Mouse (Mus musculus) kidney, embryonic 14.5 days (tissue): ENCODE measurements around the gene Arhgap15. TPM values are rescaled to one million over a fixed set of nuclear protein-coding genes. Genes with fewer than 3 reads are reported as not detected.

Experiments used
- ATAC-seq: fragments of 200-750 bp; cut with Nextera tagmentation; 2 replicates; pipeline ENCODE4 v1.8.0; 2017; ENCODE audit warnings: moderate number of reproducible peaks, mild to moderate bottlenecking, moderate TSS enrichment, moderate library complexity; ENCODE audit not compliant: low FRiP score, low TSS enrichment
- H3K27ac ChIP-seq: fragments of 300-500 bp; sonication (generic); 2 replicates; pipeline ENCODE4 v1.5.1; 2014; ENCODE audit warnings: low read depth, mild to moderate bottlenecking, low read length, moderate library complexity, mixed read lengths
- H3K27me3 ChIP-seq: fragments of 300-500 bp; sonication (generic); 2 replicates; pipeline ENCODE4 v1.6.1; 2014; ENCODE audit warnings: mild to moderate bottlenecking, low read length; ENCODE audit not compliant: control insufficient read depth, insufficient read depth
- H3K36me3 ChIP-seq: fragments of 300-500 bp; sonication (generic); 2 replicates; pipeline ENCODE4 v1.6.1; 2014; ENCODE audit warnings: low read length, mixed read lengths; ENCODE audit not compliant: control insufficient read depth, insufficient read depth
- H3K4me1 ChIP-seq: fragments of 300-500 bp; sonication (generic); 2 replicates; pipeline ENCODE4 v1.6.1; 2014; ENCODE audit warnings: low read length, mixed read lengths; ENCODE audit not compliant: control insufficient read depth, insufficient read depth
- H3K4me2 ChIP-seq: fragments of 300-500 bp; sonication (generic); replicated peaks from 2 replicates; pipeline ENCODE4 v1.6.1; 2014; ENCODE audit warnings: low read depth, mild to moderate bottlenecking, low read length
- H3K4me3 ChIP-seq: fragments of 300-500 bp; sonication (generic); 2 replicates; pipeline ENCODE4 v1.5.1; 2014; ENCODE audit warnings: mild to moderate bottlenecking, low read length
- H3K9ac ChIP-seq: fragments of 300-500 bp; sonication (generic); 2 replicates; pipeline ENCODE4 v1.6.1; 2014; ENCODE audit warnings: low read depth, mild to moderate bottlenecking, low read length, moderate library complexity
- H3K9me3 ChIP-seq: fragments of 300-500 bp; sonication (generic); 2 replicates; pipeline ENCODE4 v1.6.1; 2016; ENCODE audit warnings: low read length; ENCODE audit not compliant: control insufficient read depth
- WGBS: fragments of 180-500 bp; shearing (Covaris S2); extraction: QIAGEN DNeasy Blood & Tissue Kit; methylation state at CpG from one replicate; pipeline ENCODE4 v1.1.7; 2014; 5-methylcytosine and 5-hydroxymethylcytosine counted together
- polyA plus RNA-seq: library from polyadenylated mRNA; unstranded; fragments of >200 nt; fragmentation: Nextera tagmentation; extraction: Ambion mirVana; gene quantifications from 2 replicates; pipeline ENCODE4 v1.2.1, GENCODE M21; 2014

Gene Arhgap15
- polyA plus RNA-seq, 1 experiment from 2014 or later: 1.0 TPM

DNA sequence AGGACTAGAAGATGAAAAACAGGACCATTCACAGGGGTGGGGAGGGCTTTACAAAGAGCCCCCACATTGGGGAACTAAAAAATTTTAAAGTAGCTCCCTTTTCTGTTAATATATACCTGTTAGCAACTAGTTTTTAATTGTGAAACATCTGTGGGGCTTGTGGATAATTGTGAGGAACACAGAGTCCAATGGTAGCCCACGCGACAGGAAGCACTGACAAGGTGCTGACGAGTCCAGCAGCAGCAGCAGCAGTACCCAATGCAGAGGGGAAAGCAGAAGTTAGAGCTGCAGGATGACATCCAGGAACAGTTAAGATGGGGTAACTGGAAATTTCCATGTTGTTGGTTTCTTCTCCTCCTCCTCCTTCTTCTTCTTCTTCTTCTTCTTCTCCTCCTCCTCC is 585.4 kb downstream of the Arhgap15 start:
- Histone ChIP-seq H3K27ac (peak overlapping the region; percentile 37; the same call in 1 of the 2 replicates), H3K4me3 (no peak overlapping the region), H3K9me3 (no peaks in the 10 kb centered on the region), H3K4me1 (peaks cover 2% of the 10 kb centered on the region; the same call in 1 of the 2 replicates), H3K9ac (no peak overlapping the region), H3K27me3 (no peaks in the 10 kb centered on the region), H3K4me2 (no peak overlapping the region), H3K36me3 (no peaks in the 10 kb centered on the region)
- no peak for ATAC-seq
- WGBS: 72% methylated on average over 3 of the region's 3 CpGs

DNA sequence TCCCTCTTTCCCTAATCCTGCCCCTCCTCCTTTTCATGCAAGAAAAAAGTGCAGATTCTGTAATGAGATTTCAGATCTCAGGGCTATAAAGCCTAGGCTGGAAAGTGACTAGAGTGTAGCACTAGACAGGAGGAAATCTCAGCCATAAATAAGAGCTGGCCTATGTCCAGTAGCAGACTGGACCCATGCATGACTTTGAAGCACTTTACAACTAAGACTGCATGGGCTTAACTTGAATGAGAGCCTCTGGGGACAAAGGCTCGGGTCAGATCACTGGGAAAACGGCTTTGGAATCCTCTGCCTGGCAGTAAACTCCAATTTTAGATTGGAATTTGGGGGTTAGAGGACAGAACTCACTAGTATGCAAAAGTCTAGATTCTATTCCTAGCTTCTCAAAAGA is 585.9 kb downstream of the Arhgap15 start:
- H3K4me3 ChIP-seq: no peak overlapping the region
- H3K4me1 ChIP-seq: peaks cover 2% of the 10 kb centered on the region; the same call in 1 of the 2 replicates
- no peak overlapping the region for H3K4me2 ChIP-seq
- 35% methylated on average over 2 of the region's 2 CpGs for WGBS
- ATAC-seq: peak; percentile 85
- no peak overlapping the region for H3K27ac ChIP-seq
- no peaks in the 10 kb centered on the region for H3K9me3 ChIP-seq
- H3K27me3 ChIP-seq: no peaks in the 10 kb centered on the region
- no peak overlapping the region for H3K9ac ChIP-seq
- no peaks in the 10 kb centered on the region for H3K36me3 ChIP-seq

DNA sequence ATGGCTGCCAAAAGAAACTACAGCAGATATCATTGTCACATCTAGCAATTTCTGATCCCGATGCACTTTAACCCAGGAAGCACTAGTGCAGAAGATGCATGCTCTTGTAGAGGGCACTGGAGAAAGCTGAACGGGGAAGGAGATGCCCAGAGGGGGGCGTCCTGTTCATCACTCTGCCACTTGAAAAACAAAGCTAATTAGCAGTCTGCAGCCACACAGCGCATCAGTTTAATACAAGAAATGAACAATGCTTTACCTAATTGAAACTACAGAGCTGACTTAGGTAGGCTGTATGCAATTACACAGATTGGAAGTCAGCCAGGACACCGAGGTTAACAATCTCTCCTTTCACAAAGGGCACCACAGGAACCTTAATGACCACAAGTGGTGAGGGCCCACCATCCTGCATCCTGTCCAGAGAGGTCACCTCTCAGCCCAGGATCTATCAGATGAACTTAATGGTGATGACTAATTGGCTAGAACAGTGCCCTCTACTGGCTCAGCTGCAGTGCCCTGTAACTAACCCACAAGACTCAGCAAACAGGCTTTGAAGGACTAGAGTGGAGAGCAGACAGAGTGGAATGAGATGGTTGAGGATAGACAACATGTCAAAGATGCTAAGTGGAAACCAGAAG is 588.2 kb downstream of the Arhgap15 start:
- Histone ChIP-seq H3K4me3 (no peak overlapping the region), H3K27ac (no peak overlapping the region; the same call in 1 of the 2 replicates), H3K9ac (no peak overlapping the region), H3K36me3 (no peaks in the 10 kb centered on the region), H3K9me3 (no peaks in the 10 kb centered on the region), H3K4me2 (no peak overlapping the region), H3K27me3 (no peaks in the 10 kb centered on the region), H3K4me1 (peaks cover 2% of the 10 kb centered on the region; the same call in 1 of the 2 replicates)
- WGBS: 82% methylated on average over 5 of the region's 5 CpGs
- ATAC-seq: no peak

DNA sequence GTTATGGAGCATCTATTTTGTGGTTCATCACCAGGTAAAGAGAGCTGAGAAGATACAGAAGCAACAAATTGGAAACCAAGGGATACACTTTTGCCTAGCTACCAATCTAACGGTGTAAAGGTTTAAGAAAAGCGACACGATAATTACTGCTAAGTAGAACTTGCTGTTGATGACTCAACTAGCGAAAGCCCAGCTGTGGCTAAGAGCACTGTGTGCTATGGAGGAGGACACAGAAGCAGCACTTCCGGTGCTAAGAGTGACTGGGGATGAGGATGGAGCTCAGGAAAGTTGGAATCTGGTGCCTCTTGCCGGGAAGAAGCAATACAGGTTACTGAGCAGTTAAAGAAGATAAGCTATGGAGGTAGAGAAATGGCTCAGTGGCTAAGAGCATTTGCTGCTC is 589.8 kb downstream of the Arhgap15 start:
- H3K9me3 ChIP-seq: no peaks in the 10 kb centered on the region
- H3K36me3 ChIP-seq: no peaks in the 10 kb centered on the region
- H3K4me3 ChIP-seq: no peak overlapping the region
- no peak overlapping the region for H3K9ac ChIP-seq
- H3K4me2 ChIP-seq: no peak overlapping the region
- 91% methylated on average over 6 of the region's 6 CpGs for WGBS
- peaks cover 2% of the 10 kb centered on the region; the same call in 1 of the 2 replicates for H3K4me1 ChIP-seq
- H3K27me3 ChIP-seq: no peaks in the 10 kb centered on the region
- ATAC-seq: no peak
- no peak overlapping the region for H3K27ac ChIP-seq

DNA sequence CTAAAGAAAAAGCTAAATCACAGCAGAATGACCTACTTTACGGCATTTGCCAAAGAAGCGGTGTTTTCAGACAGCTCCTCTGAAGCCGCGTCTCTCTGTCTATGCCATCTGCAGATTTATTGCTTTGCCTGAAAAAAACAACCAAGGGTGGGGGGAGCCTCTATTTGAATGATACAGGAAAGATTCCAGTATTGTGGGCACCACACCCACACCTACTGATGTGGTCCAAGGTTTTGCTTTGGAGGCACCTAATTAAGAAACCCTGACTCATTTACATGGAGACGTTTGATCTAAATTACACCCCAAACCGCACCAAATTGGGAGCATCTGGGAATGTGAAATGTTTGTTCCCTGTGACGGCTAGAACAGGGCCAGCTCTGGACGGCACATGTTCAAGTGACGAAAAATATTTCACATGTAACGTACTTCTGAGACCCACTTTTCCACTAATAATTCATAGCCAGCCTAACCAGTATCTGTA is 592.5 kb downstream of the Arhgap15 start:
- no peaks in the 10 kb centered on the region for H3K36me3 ChIP-seq
- no peaks in the 10 kb centered on the region for H3K27me3 ChIP-seq
- ATAC-seq: no peak
- H3K9me3 ChIP-seq: no peaks in the 10 kb centered on the region
- H3K27ac ChIP-seq: no peak overlapping the region
- H3K4me1 ChIP-seq: no peaks in the 10 kb centered on the region
- H3K4me2 ChIP-seq: no peak overlapping the region
- 31% methylated on average over 10 of the region's 10 CpGs for WGBS
- no peak overlapping the region for H3K9ac ChIP-seq
- H3K4me3 ChIP-seq: no peak overlapping the region

DNA sequence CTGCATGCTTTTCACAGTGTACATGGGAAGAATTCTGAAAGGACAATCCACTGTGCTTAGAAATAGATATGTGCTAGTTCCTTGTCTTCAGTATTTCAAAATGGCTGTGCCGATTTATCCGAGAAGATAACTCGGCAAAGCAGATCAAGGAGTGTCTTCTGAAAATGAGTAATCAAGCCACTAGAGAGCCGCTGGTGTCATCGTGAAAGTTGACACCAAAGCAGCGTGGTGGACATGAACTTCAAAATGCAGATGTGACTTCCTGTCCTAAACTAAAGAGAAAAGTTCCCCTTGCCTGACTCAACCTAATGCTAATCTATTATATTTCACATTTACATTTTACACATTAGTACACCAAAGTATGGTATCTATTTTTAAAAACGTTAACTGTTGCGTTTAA is 596.2 kb downstream of the Arhgap15 start:
- no peak overlapping the region for H3K9ac ChIP-seq
- WGBS: 93% methylated on average over 8 of the region's 8 CpGs

DNA sequence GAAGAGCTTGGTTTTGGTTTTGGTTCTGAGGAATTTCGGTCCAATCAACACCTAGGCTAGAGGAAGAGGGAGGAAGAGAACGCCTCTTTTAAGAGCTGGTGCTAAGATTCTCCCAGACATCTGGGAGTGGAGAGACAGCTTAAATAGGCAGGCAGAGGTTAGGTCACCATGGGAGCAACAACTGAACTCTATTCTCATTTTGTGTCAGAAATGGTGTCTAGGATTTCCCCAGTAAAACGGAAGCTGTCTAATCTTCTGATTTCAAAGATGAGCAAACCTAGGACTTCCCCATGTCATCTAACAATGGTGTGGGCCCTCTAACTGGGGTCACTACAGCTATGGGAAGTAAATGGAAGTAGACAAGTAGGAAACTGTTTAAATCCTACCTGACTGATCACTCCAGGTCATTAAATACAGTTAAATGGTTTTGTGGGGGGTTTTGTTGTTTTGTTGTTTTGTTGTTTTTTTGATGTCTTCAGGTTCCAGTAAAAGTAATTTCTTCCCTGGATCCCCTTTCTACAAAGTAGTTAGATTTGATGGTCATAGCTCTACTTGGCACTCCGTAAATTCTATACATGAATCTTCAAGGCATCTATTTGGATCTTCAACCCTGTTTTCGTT is 596.8 kb downstream of the Arhgap15 start:
- Histone ChIP-seq H3K36me3 (no peaks in the 10 kb centered on the region), H3K9ac (no peak overlapping the region), H3K4me3 (no peak overlapping the region), H3K27me3 (no peaks in the 10 kb centered on the region), H3K4me2 (no peak overlapping the region), H3K27ac (no peak overlapping the region), H3K4me1 (no peaks in the 10 kb centered on the region), H3K9me3 (no peaks in the 10 kb centered on the region)
- ATAC-seq: no peak
- WGBS: 88% methylated on average over 5 of the region's 5 CpGs

More for the DNA sequence above, 596.2 kb downstream of the Arhgap15 start:
- H3K9me3 ChIP-seq: no peaks in the 10 kb centered on the region
- no peaks in the 10 kb centered on the region for H3K36me3 ChIP-seq
- H3K4me3 ChIP-seq: no peak overlapping the region
- H3K4me1 ChIP-seq: no peaks in the 10 kb centered on the region
- no peak overlapping the region for H3K27ac ChIP-seq
- H3K4me2 ChIP-seq: no peak overlapping the region
- no peak for ATAC-seq
- H3K27me3 ChIP-seq: no peaks in the 10 kb centered on the region

DNA sequence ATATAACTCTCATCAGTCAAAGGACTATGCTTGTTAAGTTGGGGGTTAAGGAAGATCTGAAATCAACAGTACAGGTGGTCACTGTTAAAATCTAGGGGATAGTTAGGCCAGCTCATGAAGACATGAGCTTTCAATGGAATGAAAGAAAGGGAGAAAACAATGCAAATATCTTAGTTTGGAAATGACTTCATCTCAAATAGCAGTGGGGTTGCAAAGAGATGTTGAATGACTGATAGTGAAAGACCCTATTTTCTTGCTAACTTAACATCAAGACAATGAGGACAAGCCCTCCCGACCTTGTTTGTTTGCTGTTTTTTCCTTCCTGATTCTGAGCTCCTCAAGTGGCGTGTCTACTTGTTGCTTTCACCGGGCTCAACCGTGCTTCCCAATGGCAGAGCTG is 597.6 kb downstream of the Arhgap15 start:
- H3K4me1 ChIP-seq: no peaks in the 10 kb centered on the region
- no peak overlapping the region for H3K9ac ChIP-seq
- H3K4me2 ChIP-seq: no peak overlapping the region
- no peaks in the 10 kb centered on the region for H3K9me3 ChIP-seq
- no peaks in the 10 kb centered on the region for H3K27me3 ChIP-seq
- H3K36me3 ChIP-seq: no peaks in the 10 kb centered on the region
- 83% methylated on average over 4 of the region's 4 CpGs for WGBS
- no peak overlapping the region for H3K27ac ChIP-seq
- ATAC-seq: no peak
- H3K4me3 ChIP-seq: no peak overlapping the region

DNA sequence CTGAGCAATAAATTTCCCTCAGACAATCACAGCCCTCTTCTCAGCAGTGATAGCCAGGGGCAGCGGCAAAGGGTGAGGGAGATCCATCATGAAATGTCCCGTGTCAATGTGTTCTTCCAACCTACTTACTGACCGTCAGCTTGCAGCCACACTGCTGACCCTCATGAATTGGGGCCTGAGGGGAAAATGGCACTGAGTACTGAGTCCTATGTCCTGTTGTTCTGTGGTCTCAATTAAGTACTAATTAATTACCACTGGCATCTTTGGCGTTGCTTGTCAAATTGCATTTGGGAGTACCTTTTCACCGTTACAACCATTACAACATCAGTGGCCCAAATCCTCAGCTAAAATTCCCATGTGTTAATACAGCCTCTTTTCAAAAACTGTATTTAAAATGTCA is 599.2 kb downstream of the Arhgap15 start:
- Histone ChIP-seq H3K9me3 (no peaks in the 10 kb centered on the region), H3K4me3 (no peak overlapping the region), H3K27me3 (no peaks in the 10 kb centered on the region), H3K4me1 (no peaks in the 10 kb centered on the region), H3K36me3 (no peaks in the 10 kb centered on the region), H3K9ac (no peak overlapping the region), H3K27ac (no peak overlapping the region), H3K4me2 (no peak overlapping the region)
- WGBS: 53% methylated on average over 5 of the region's 5 CpGs
- no peak for ATAC-seq
